Mouse (Mus musculus) cerebellum, adult 11-12 months (tissue): ENCODE results near the gene Grasp.

Experiments used
- DNase-seq: peaks from one replicate; pipeline ENCODE4 v3.0.0; 2022

Gene Grasp

DNA sequence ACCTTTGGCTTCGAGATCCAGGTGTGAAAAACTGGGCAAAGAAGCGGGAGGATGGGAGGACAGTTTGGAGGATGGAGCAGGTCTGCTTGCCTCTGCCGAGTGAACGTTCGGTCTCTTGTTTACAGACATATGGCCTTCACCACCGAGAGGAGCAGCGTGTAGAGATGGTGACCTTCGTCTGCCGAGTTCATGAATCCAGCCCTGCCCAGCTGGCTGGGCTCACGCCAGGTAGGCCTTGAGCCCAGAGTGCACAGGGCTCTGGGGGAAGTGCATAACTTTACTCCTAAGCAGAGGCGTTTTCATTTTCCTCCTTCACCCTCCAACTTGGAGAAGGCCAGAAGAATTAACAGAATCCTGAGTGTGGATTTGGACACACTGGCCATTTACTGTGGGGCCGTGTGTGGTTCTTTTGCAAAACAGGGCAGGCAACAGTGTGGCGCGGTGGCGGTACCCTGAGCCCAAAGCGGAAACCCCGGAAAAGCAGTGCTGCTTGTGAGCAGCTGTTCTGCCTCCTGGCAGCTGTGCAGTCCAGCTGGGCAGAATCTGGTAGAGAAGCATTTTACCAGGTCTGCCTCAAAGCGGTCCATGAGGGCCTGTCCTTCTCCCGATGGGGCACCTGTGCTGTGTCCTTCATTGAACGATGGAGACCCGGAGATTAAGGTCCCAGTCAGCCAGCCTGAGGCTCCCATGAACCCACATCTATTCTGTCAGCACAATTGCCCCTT is 5.0 kb downstream of the Grasp start:
- DNase-seq: peak; percentile 6

DNA sequence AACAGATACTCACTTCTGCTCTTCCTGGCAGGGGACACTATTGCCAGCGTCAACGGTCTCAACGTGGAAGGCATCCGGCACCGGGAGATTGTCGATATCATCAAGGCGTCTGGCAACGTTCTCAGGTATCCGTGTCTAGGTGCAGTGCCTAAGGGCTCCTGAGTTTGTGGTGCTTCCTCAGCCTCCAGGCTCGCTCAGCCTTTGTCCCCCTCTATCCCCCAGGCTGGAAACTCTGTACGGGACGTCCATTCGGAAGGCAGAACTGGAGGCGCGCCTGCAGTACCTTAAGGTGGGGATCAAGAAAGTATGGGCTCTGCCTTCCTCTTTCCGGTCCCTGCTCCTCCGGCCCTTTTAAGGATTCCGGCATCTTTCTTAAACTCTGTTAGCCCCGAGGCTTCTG is 6.5 kb downstream of the Grasp start:
- DNase-seq: peak; percentile 8

DNA sequence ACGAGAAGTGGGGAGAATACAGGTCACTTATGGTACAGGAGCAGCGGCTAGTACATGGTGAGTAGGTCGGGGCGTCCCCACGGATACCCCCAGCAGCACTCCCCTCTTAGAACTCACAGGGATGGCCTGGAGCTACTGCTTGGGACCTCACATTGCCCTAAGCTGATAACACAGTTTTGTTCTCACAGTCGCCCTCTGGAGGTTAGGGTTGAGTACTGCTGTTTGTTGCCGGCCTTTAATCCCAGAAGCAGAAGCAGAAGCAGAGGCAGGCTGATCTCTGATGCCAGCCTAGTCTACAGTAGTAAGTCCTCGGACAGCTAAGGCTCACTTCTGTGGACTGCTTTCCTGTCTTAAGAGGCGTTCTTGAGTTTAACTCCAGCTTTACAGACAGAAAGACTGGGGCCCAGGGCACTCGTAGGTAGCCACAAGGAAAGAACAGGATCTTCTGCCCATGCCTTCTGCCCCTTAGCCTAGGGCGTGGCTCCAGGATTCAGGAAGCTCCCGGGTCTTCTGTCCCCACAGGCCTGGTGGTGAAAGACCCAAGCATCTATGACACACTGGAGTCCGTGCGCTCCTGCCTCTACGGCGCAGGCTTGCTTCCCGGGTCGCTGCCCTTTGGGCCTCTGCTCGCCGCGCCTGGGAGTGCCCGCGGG is 7.1 kb downstream of the Grasp start:
- DNase-seq: peak; percentile 33

DNA sequence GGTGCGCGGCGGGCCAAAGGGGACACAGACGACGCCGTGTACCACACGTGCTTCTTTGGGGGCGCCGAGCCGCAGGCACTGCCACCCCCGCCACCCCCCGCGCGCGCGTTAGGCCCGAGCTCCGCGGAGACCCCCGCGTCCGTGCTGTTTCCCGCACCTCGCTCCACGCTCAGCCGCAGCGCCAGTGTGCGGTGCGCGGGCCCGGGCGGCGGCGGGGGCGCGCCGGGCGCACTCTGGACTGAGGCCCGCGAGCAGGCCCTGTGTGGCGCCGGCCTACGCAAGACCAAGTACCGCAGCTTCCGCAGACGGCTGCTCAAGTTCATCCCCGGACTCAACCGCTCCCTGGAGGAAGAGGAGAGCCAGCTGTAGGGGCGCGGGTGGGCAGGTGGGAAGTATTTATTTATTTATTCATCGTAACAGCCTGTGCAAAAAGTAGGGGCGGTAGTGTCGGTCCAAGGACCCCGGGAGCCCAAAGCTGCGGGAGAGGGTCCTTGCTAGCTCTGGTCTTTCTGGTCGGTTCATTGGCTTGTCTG is 7.7 kb downstream of the Grasp start:
- peak; percentile 21 for DNase-seq

DNA sequence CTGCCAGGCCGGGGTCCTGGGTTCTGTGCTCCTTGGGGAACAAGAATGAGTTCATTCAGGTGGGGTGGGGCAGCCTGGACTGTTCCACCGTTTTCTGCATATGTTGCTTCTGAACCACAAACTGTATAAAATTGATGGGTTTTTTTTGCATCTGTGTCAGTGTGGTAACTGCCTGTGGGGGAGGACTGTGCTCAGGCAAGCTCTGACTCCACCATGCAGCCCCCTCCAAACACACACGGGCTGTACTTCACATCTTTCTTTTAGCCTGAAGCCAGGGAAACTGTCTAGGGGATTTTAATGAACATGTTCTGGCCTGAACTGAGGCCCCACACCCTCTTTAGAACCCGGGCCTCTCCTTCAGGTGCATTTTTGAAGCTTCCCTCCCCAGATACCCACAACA is 8.6 kb downstream of the Grasp start:
- no peak for DNase-seq

DNA sequence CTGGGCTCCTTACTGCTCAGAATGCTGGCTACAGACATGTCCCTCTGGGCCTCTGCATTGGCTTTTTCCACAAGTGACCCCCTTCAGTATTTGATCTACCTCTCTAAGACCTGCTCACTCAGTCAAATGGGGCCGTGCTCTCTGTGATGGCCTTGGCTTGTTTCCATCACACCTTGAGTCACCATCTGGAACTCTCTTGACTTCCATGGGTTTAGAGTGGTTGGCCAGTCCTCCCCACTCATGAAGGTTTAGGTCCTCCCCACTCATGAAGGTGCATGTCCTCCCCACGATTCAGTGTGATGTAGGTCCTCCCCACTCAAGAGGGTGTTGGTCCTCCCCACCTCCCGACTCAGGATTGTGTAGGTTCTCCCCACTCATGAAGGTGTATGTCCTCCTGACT is 9.2 kb downstream of the Grasp start:
- no peak for DNase-seq

DNA sequence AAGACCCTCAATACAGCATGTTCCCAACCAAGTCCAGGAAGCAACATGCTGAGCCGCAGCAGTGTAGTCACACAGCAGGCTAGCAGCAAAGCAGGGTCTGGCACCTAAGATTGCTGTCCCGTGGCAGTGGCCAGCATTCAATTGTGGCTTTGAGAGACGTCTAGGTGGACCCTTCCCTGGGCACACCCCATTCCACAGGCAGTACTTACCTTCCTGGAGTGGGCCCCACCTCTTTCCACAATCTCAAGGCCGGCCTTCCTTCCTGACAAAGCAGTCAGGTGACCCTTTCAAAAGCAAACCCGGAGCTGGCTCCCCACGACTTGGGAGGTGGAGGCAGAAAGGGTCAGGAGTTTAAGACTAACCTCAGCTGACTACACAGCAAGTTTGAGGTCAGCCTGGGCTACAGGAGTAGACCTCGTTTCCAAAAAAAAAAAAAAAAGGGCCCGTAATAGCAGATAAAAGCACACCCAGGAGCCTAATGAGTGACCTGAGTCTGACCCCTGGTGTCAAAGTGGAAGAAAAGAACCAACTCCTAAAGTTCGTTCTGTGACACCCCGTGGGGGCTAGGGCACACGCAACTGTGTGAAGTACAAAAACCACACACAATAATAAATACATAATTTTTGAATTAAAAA is 9.8 kb downstream of the Grasp start:
- DNase-seq: no peak

DNA sequence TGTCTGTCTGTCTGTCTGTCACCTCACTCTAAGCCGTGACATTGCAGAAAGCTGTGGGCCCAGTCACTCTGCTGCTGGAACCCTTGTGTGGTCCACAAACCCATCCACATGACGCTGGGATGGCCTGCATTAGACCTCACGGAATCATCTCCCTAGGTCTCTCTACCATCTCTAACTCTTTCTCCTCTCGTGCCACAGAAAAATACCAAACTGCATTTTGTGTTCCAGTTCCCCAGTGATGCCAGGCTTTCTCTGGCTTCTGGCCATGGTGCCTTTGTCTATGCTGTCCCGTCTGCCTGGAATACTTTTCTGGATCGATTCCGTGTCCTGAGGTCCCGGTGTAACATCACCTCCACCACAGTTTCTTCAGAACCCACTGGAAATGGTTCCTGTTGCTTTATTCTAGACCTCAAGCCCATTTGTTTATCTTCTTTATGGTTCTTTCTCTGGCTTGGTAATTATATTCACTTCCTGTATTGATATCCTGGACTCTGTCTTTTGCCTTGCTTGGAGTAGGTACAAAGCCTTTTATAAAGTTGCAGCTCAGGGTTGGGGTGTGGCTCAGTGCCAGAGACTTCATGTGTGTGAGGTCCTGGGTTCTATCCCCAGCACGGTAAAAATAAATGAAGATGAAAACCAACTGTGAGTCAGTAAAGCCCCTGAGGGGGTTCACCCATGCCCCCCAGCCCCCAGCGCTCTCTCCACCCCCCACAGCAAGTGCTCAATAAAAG is 10.8 kb downstream of the Grasp start:
- DNase-seq: no peak

DNA sequence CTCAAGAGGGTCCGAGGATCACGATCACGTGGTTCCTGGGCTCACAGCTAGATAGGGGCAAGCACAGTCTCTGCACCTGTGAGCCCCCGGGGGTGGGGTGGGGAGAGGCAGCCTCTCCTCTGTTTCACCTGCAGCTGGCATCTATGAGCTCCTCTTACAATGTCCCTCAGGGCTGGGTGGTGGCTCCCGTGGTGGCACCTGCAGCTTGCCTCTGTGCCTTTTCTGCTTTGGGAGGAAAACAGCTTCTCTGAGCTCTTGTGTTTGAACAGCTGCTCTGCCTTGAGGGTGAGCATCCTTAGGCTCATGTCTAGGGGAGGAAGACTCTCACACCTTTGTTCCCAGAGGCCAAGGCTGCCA is 11.3 kb downstream of the Grasp start:
- DNase-seq: no peak

DNA sequence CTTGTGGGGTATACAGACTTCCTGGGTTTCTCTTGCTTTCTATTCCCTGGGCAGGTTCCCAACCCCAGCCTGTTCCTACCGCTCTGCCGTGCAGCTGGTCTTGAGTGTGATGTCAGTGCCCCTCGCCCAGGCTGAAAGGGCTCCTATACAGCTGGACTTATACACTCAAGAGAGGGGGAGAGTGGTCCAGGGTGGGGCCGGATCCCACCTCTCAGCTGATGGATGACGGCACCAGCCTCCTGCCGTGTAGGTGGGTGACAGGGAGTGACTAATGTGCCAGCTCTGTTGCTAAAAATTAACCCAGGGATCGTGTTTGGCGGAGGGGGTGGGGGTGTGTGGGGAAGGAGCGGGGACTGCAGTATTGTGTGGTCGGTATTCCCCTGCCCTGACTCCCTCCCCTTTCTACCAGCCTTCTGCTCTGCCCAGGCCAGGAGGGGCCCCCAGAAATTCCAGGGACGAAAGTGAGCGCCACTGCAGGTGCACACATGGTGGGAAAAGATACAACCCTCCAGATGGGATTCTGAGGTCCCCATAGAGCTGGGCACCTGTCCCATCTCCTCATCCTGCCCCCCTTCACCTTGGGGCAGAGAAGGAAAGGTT is 11.8 kb downstream of the Grasp start:
- no peak for DNase-seq

DNA sequence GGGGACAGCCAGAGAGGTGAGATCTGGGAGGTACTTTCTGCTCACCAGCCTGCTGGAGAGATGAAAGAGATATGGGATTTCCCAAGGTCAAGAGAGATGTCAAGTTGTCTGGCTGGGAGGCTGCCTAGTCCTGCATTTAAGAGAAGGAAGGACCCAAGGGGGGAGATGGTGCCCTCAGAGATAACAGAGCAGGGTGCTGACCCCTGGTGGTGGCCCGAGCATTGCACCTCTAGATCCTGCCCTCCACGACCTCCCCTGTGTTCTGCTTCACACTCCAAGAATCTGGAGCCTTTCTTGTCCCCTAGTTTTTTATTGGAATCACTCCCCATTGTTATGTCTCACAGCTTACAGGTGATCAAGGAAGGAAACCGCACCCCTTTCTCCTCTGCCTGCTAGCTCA is 12.9 kb downstream of the Grasp start:
- peak; percentile 47 for DNase-seq

DNA sequence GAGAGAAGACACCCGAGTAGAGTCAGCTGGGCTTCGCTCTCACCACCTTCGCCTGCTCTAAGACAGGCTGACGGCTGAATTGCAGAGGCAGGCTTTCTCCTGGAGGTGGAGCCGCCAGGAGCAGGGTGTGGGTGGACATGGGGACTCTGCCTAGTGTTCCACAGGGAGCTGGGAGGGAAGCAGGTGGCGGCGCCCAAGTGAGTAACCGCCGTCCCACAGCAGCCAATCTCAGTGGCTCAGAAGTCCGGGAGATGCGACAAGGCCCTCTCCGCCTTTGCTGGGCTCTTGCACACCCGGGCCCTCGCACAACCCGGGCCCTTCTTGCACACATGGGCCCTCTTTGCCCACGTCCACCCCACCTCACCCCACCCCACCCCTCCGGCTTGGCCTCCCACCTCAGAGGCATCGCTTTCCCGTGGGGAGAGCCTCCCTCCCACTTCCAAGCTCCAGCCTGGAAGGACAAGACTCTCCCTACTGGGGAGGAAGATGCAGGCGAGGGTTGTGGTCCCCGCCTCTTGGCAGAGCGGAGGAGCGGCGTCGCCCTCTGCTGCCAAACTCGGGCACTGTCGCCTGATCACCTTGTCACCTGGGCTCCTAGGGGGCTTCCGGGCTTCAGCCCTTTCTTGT is 15.0 kb downstream of the Grasp start:
- DNase-seq: peak; percentile 68

DNA sequence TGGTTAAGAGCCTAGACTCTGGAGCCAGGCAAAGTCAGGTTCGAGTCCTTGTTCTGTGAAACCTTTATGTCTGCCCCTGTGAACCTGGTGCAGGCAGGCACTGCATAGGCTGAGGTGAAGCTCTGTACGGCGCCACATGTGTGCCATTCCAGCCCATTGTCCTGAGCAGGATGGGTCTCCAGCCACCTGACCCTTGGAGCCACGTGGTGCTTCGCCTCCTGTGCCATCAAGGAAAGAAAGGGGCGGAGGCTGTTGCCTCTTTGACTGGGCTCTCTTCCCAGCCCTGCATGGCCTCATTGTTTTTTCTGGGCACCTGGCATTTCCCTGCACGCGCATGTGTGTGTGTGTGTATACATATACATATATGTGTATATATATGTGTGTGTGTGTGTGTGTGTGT is 15.8 kb downstream of the Grasp start:
- peak; percentile 51 for DNase-seq

DNA sequence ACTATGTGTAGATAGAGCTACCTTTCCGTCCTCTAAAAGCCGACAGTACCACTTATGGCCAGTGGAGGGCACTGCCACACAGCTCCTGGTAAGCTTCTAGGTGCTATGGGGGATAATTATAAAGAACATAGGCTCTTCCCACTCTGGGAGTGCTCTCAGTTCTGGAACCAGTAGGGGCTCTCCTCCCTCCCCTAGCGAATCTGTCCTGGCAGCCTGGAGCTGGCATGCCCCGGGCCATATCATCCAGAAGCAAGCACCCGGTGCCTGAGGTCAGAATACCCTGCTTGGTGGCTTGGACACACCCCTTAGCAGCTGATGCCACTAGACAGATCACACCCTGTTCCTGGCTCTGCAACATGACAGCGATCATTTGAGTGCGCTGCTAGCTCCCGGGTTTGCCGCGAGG is 16.8 kb downstream of the Grasp start:
- peak; percentile 84 for DNase-seq

DNA sequence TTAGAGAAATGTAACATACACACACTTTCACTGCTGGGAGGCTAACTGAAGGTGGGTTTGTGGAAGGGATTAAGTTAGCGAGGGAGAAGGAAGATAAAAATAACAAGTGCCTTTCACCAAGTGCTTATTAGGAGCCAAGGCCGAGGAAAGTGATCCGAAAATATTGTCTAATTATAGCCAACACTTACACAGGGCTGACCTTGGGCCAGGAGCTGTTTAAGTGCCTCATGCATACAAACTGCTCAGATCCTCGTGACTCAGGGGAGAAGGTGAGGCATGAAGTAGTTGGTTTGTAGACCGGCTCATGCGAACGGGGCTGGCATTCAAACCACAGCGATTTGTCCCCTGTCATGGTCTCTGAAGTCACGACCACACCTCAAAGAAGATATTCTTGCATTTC is 17.2 kb downstream of the Grasp start:
- DNase-seq: no peak

DNA sequence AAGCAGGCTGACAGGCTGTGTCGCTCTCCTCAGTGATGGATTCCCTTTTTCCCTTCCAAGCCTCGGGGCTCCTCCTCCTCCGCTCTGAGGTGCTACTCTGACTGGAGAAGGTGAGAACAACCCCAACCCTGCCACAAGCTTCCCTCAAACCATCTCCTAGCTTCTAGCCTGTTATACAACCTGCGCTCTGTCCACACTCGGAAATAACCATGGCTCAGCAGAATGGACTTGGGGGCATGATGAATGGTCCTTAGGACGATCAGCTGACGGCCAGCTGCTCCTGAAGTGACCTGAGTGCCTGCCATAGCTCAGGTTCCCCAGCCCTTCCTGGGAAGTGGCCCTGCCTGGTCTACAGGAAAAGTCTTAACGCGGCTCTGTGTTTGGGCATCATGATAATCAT is 17.9 kb downstream of the Grasp start:
- DNase-seq: peak; percentile 36

DNA sequence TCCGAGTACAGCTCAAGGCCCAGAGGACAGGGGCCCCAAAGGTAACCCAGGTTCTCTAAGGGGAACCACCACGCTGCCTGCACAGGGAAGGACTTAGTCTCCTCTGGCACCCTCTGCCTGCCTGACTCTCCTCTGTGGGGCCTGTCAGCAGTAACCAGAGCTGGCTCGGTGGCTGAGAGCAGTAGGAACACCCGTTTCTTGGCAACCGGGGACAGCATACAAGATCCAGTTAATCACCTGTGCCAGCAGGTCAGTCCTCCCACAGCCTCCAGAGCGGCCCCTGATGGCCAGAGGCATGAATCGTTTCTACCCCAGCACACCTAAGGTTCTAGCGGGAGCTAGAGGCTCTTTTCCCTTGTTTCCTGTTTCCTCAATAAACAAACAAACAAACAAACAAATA is 18.7 kb downstream of the Grasp start:
- DNase-seq: peak; percentile 90

DNA sequence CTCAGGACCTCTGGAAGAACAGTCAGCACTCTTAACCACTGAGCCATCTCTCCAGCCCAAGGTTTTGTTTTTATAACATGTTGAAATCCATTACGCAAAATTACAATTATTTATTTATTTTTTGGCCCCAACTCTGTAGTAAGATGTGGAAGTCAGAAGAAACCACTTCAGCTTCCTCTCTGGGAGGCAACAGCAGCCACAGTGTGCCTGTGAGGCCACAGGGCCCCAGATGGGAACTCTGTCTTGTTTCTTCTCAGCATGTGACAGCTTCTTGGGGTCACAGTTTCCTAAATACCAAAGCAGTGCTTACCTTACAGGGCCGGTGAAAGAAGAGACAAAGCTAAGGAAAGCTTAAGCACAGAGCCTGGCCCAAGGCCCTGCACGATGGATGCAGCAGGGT is 20.0 kb downstream of the Grasp start:
- peak; percentile 36 for DNase-seq

DNA sequence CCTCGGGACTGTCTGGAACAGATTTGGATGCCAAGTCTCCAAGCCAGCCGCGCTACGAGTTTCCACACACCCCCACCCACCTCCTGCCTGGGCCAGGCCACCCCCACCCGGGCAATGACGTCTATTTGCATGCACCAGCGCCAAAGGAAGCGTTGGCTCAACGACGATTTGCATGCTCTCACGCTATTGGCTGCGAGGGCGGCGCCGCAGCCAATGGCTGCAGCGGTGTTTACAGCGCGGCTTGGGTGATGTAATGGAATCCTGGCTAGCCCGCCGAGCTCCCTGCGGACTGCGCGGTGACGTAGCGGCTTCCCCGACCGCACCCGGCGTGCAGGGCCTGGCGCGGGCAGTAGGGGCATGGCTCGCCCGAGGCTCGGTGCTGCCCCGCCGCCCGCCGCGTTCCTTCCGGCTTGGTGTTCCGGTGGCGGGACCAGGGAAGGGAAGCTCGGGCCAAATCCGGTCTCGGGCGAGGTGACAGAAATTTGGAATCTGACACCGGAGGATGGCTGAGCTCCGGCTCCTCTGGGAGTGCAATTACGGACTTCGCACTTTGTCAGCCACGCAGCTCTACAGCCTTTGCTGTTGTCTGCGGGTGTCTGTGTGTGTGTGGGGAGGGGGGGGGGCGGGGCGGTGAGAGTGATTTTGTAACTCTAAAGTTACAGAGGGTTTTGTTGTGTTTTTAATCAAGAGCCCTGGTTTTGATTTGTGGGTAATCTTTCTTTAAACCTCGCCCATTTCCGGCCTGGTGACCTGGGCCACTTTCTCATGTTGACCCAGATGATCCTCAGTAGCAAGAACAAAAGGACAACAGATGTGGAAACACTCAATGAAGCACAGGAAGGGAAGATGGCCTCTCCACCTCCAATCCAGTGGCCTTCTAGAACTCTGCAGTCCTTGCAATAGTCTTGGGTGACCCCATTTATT is 22.5 kb downstream of the Grasp start:
- peak; percentile 97 for DNase-seq

DNA sequence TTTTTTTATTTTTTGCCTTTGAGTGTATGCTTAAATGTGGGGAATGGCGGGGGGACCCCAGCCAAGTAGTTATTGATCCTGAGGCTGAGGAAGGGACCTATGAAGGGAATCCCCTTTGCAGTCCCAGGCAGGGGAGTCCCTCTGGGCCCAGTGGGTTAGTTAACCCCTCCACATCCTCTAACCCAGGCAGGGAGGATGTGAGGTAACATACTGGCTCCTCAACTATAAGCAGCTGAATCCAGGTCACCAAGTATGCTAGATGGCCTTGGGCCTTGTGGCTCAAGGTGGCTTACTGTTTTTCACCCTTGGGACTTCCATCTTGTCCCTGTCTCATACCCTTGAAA is 23.1 kb downstream of the Grasp start:
- DNase-seq: peak; percentile 61

DNA sequence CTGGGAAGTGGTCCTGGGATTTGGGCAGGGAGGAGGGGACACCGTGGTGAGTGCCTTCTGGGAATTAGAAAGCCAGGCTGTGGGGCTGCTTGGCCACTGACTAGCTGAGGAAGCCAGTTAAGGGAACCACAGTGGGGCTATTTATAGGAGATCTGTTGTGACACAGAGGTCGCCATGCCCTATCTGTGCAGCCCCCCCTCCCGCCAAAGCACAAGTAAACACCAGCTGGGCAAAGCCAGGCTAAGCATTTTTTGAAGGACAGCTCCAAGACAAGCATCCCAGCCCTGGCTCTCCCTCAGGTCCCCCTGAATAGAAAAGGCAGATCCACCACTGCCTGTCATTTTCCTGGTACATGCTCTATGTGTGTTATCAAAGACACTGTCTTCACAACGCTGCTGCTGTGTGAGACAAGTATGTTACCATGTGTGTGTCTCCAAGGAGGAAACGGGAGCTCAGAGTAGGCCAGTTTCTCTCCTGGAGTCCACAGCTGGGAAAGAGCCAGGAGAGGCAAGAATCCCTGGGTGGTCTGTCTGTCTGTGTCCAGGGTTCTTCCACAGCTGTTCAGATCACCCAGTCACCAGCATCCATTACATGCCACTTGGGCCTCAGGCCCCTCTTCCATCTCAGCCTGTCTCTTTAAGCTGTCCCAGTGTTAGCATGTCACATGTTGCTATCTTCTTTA is 24.2 kb downstream of the Grasp start:
- DNase-seq: peak; percentile 39
